Mouse (Mus musculus) small intestine, adult 2 months (tissue): Measurements from ENCODE around the gene Mtfp1.

ENCODE experiments used
- CTCF ChIP-seq: fragments of 200-500 bp; IDR thresholded peaks from 2 replicates; pipeline ENCODE4 v1.5.1; 2012; ENCODE audit warnings: low read depth, mild to moderate bottlenecking, control low read depth, inconsistent platforms, low read length, moderate library complexity, mixed read lengths; ENCODE audit not compliant: insufficient replicate concordance, insufficient read length; ENCODE audit errors: extremely low read depth
- POLR2A ChIP-seq: fragments of 200-500 bp; IDR thresholded peaks from 2 replicates; pipeline ENCODE4 v1.6.1; 2012; ENCODE audit warnings: low read depth, mild to moderate bottlenecking, control low read depth, inconsistent platforms, low read length, moderate library complexity

DNA sequence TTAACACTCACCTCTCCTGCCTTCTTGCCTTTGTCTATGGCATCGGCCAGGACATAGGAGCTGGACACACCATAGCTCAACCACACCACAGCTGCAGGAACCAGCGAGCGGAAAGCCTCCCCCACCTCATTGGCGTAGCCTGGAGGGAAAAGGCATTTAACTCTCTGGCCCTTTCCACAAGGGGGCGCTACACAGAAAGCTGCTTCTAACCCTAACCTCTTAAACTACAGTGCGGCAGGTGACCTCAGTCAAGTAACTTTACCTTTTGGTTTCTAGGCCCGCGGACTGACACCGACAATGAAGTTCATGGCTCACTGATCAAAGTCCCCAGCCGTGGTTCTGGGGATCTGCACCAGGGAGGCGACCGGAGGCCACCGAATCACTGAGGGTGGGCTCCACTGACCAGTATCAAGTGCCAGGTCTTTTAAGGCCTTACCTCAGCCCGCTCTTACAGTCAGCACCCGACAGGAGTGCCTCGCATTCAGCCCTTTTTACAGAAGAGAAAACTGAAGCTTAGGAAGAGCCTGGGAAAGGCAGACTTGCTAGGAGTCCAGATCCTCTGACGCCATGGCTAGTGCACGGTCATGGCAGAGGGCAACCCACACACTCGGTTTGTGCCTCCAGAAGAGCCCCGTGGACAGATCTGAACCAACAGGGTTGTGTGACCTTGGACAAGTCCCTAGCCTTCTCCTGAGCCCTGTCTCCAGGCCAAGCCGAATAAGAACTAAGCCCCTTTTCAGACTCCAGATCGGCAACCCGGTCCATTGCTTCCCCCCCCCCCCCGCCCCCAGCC is 671 bp downstream of the Mtfp1 start:
- TF ChIP-seq CTCF (peak; percentile 86; the same call in 1 of the 2 replicates), POLR2A (peak; percentile 45)
